In genomic region chr12:27666456-27666855, GRCm38 (mm10) we compare ENCODE assay signal across 23 mouse cellular contexts.
A peak's percentile ranks its signal among the peaks of the same experiment; 100 is the strongest.
DNase-seq lines count a peak whose midpoint lies in the region; ATAC-seq lines count a peak whose summit lies in the region.
"Had no signal": no experiment of that assay in that cellular context is flagged by ENCODE, and none has a peak within 500 bp of the region (broad histone marks: within the 10 kb centered on the region; RNA-seq: fewer than 3 reads in every experiment).

No protein-coding gene starts in this region.

- ATAC-seq in granulocyte monocyte progenitor cell, adult 5-6 weeks (replicated peaks; ENCODE audit: poor library complexity, severe bottlenecking), result peak; percentile 66
- peak; percentile 90 for ATAC-seq in liver, embryonic 11.5 days (replicated peaks; ENCODE audit: low FRiP score)
- ATAC-seq in liver, embryonic 15.5 days (ENCODE audit: insufficient read depth), result peak; percentile 64
- peak; percentile 95 for ATAC-seq in megakaryocyte-erythroid progenitor cell, adult 5-6 weeks (replicated peaks; ENCODE audit: low FRiP score, low TSS enrichment, poor library complexity, severe bottlenecking)
- ATAC-seq: activated CD4-positive, CD25-positive, alpha-beta regulatory T cell, adult 4 months; forebrain, embryonic 13.5 days; hindbrain, postnatal 0 days; Patski had no signal

- H3K9ac ChIP-seq in liver, embryonic 11.5 days (ENCODE audit: low read depth, low read length), result no peak overlapping the region
- no peak overlapping the region for H3K9ac ChIP-seq in liver, embryonic 15.5 days
- H3K9ac ChIP-seq: forebrain, embryonic 13.5 days; hindbrain, embryonic 13.5 days had no signal

- H3K4me2 ChIP-seq in liver, embryonic 11.5 days, result no peak overlapping the region
- H3K4me2 ChIP-seq in liver, embryonic 15.5 days, result no peak overlapping the region
- H3K4me2 ChIP-seq: forebrain, embryonic 13.5 days; hindbrain, embryonic 13.5 days had no signal

- 29% methylated on average over 2 of the region's 2 CpGs for WGBS in liver, embryonic 11.5 days
- WGBS in liver, embryonic 15.5 days (ENCODE audit: insufficient replicate concordance), result 28% methylated on average over 2 of the region's 2 CpGs

- no peak overlapping the region for H3K27ac ChIP-seq in liver, embryonic 11.5 days (ENCODE audit: low read depth, low read length)
- no peak overlapping the region for H3K27ac ChIP-seq in liver, embryonic 15.5 days (replicated peaks)
- H3K27ac ChIP-seq: embryonic facial prominence, embryonic 10.5 days; forebrain, embryonic 13.5 days; gastrocnemius, adult 2 months; heart, embryonic 10.5 days; hindbrain, embryonic 13.5 days; hindbrain, postnatal 0 days had no signal

- no peak for DNase-seq in liver, embryonic 11.5 days (ENCODE audit: low spot score)
- DNase-seq in adrenal gland, adult 8-10 months, result no peak
- no peak for DNase-seq in lung, adult 18-20 months
- no peak for DNase-seq in cerebellum, postnatal 36 days
- DNase-seq: cerebellum, adult 11-12 months; cerebellum, adult 9-10 months; cerebellum, postnatal 25 days; gastrocnemius, adult 2 months; gastrocnemius, postnatal 36 days; heart, adult 18-20 months; heart, postnatal 10 days; heart, postnatal 4 days had no signal

- no peaks in the 10 kb centered on the region; the same call in 1 of the 2 replicates for H3K4me1 ChIP-seq in liver, embryonic 11.5 days (replicated peaks; ENCODE audit: control insufficient read depth, insufficient read depth, low read length)
- peaks cover 8% of the 10 kb centered on the region; the same call in 1 of the 2 replicates for H3K4me1 ChIP-seq in liver, embryonic 15.5 days (replicated peaks)
- H3K4me1 ChIP-seq: embryonic facial prominence, embryonic 10.5 days had no signal

- no peaks in the 10 kb centered on the region for H3K9me3 ChIP-seq in liver, embryonic 11.5 days (ENCODE audit: control insufficient read depth, low read length)
- H3K9me3 ChIP-seq in liver, embryonic 15.5 days (replicated peaks), result no peaks in the 10 kb centered on the region
- H3K9me3 ChIP-seq: embryonic facial prominence, embryonic 10.5 days; forebrain, embryonic 13.5 days; heart, embryonic 10.5 days; hindbrain, embryonic 13.5 days had no signal

- no peaks in the 10 kb centered on the region for H3K36me3 ChIP-seq in liver, embryonic 11.5 days (ENCODE audit: control insufficient read depth, insufficient read depth, low read length)
- H3K36me3 ChIP-seq in liver, embryonic 15.5 days (replicated peaks), result no peaks in the 10 kb centered on the region
- H3K36me3 ChIP-seq: embryonic facial prominence, embryonic 10.5 days; heart, embryonic 10.5 days; hindbrain, embryonic 13.5 days had no signal

- no peak overlapping the region for H3K4me3 ChIP-seq in liver, embryonic 11.5 days (ENCODE audit: low read depth, low read length)
- H3K4me3 ChIP-seq in liver, embryonic 15.5 days (replicated peaks), result no peak overlapping the region
- H3K4me3 ChIP-seq: embryonic facial prominence, embryonic 10.5 days; forebrain, embryonic 13.5 days; gastrocnemius, adult 2 months; heart, embryonic 10.5 days; hindbrain, embryonic 13.5 days had no signal

- no peaks in the 10 kb centered on the region for H3K27me3 ChIP-seq in liver, embryonic 11.5 days (replicated peaks; ENCODE audit: control insufficient read depth, insufficient read depth, low read length)
- no peaks in the 10 kb centered on the region for H3K27me3 ChIP-seq in liver, embryonic 15.5 days
- H3K27me3 ChIP-seq: CH12.LX; forebrain, embryonic 13.5 days; hindbrain, embryonic 13.5 days had no signal
